Mouse (Mus musculus) cerebellum, adult 2 months (tissue): ENCODE results near the gene Fhit.

Experiments
- CTCF ChIP-seq: fragments of 200-500 bp; IDR thresholded peaks from 2 replicates; pipeline ENCODE4 v1.5.1; 2011; ENCODE audit warnings: low read depth, mild to moderate bottlenecking, control low read depth, low read length, moderate library complexity, borderline replicate concordance; ENCODE audit not compliant: insufficient read depth
- POLR2A ChIP-seq: fragments of 200-500 bp; IDR thresholded peaks from 2 replicates; pipeline ENCODE4 v1.6.1; 2011; ENCODE audit warnings: low read length, control low read depth, borderline replicate concordance; ENCODE audit not compliant: insufficient read depth

- TF ChIP-seq POLR2A (no peak), CTCF (no peak)
Observed at GRCm38 (mm10) chr14:10047123-10047783, 1114.6 kb downstream of the Fhit start.
